Mouse (Mus musculus) T-helper 2 cell (primary cell): ENCODE results near the gene Isca2.

ENCODE experiments used
- in situ Hi-C: fragments of 300-600 bp; cut with MboI, MseI; formaldehyde crosslinking; loops from one replicate; pipeline ENCODE4 v1.15.1; 2025; ENCODE audit warnings: high pct_unique_total_duplicates

Isca2 gene

GRCm38 (mm10) chr12:84769624-84770023 lies 3.4 kb upstream of the Isca2 start:
- in situ Hi-C loops: loop anchor here (25.0 kb wide), 1 partner anchor 1182 kb away; the partner anchor contains the start of gene Zfyve1

- in situ Hi-C loops: loop anchor here (25.0 kb wide), 1 partner anchor 1185 kb away; the partner anchor contains the start of gene Zfyve1
These were observed 1.0 kb upstream of the Isca2 start for GRCm38 (mm10) chr12:84771981-84772520.

GRCm38 (mm10) chr12:84773476-84773875 lies 425 bp downstream of the Isca2 start:
- in situ Hi-C loops: loop anchor here (25.0 kb wide), 1 partner anchor 1186 kb away; the partner anchor contains the start of gene Zfyve1

- in situ Hi-C loops: loop anchor here (25.0 kb wide), 1 partner anchor 1187 kb away; the partner anchor contains the start of gene Zfyve1
These were observed 1.3 kb downstream of the Isca2 start for GRCm38 (mm10) chr12:84774376-84774775.

- in situ Hi-C loops: no loop called here
These were observed 3.2 kb downstream of the Isca2 start for GRCm38 (mm10) chr12:84776229-84776628.

- in situ Hi-C loops: no loop called here
These were observed 11.7 kb downstream of the Isca2 start for GRCm38 (mm10) chr12:84784604-84785381.

GRCm38 (mm10) chr12:84786091-84786490 lies 13.0 kb downstream of the Isca2 start:
- in situ Hi-C loops: no loop called here

- in situ Hi-C loops: no loop called here
These were observed 17.8 kb downstream of the Isca2 start for GRCm38 (mm10) chr12:84790853-84791252.

GRCm38 (mm10) chr12:84792629-84793028 lies 19.6 kb downstream of the Isca2 start:
- in situ Hi-C loops: no loop called here

GRCm38 (mm10) chr12:84794647-84795046 lies 21.6 kb downstream of the Isca2 start:
- in situ Hi-C loops: no loop called here

- in situ Hi-C loops: no loop called here
These were observed 26.0 kb downstream of the Isca2 start for GRCm38 (mm10) chr12:84799086-84799485.

- in situ Hi-C loops: loop anchor here (10.0 kb wide), 1 partner anchor 384 kb away; no protein-coding TSS in a partner anchor
These were observed 27.4 kb downstream of the Isca2 start for GRCm38 (mm10) chr12:84800419-84800818.

GRCm38 (mm10) chr12:84801532-84802110 lies 28.6 kb downstream of the Isca2 start:
- in situ Hi-C loops: loop anchor here (10.0 kb wide), 1 partner anchor 383 kb away; no protein-coding TSS in a partner anchor

GRCm38 (mm10) chr12:84802625-84803024 lies 29.6 kb downstream of the Isca2 start:
- in situ Hi-C loops: loop anchor here (10.0 kb wide), 1 partner anchor 382 kb away; no protein-coding TSS in a partner anchor

GRCm38 (mm10) chr12:84805228-84805842 lies 32.3 kb downstream of the Isca2 start:
- in situ Hi-C loops: loop anchor here (10.0 kb wide), 1 partner anchor 379 kb away; no protein-coding TSS in a partner anchor

GRCm38 (mm10) chr12:84806010-84806409 lies 33.0 kb downstream of the Isca2 start:
- in situ Hi-C loops: loop anchor here (10.0 kb wide), 1 partner anchor 379 kb away; no protein-coding TSS in a partner anchor

- in situ Hi-C loops: loop anchor here (10.0 kb wide), 1 partner anchor 378 kb away; no protein-coding TSS in a partner anchor
These were observed 33.7 kb downstream of the Isca2 start for GRCm38 (mm10) chr12:84806726-84807125.

- in situ Hi-C loops: loop anchor here (10.0 kb wide), 1 partner anchor 377 kb away; no protein-coding TSS in a partner anchor
These were observed 34.3 kb downstream of the Isca2 start for GRCm38 (mm10) chr12:84807351-84807750.

- in situ Hi-C loops: loop anchor here (10.0 kb wide), 1 partner anchor 376 kb away; no protein-coding TSS in a partner anchor
These were observed 36.0 kb downstream of the Isca2 start for GRCm38 (mm10) chr12:84809033-84809432.

- in situ Hi-C loops: no loop called here
These were observed 37.8 kb downstream of the Isca2 start for GRCm38 (mm10) chr12:84810810-84811209.

GRCm38 (mm10) chr12:84811510-84811909 lies 38.5 kb downstream of the Isca2 start:
- in situ Hi-C loops: no loop called here
